Mouse (Mus musculus): ENCODE measurements around the gene Scd1. TPM values are rescaled to one million over a fixed set of nuclear protein-coding genes. Genes with fewer than 3 reads are reported as not detected.

Scd1 gene
- polyA plus RNA-seq, 1 experiment = 160 TPM

GRCm38 (mm10) chr19:44427721-44428120, 20.0 kb upstream of the Scd1 start:
- 86% methylated on average over 1 of the region's 1 CpGs for WGBS
- H3K27ac ChIP-seq (ENCODE audit: insufficient read depth, low read length) = no peak overlapping the region
- no peak for DNase-seq
- no peak overlapping the region for H3K4me3 ChIP-seq (replicated peaks; ENCODE audit: insufficient read depth, low read depth, low read length)
- TF ChIP-seq POLR2A (IDR thresholded peaks at IDR 0.05; ENCODE audit: borderline replicate concordance, insufficient read depth, low read length) (no peak), CTCF (IDR thresholded peaks at IDR 0.05; ENCODE audit: borderline replicate concordance, insufficient read depth, low read depth, low read length) (no peak)
- H3K4me1 ChIP-seq (ENCODE audit: control insufficient read depth, insufficient read depth, low read length) = no peaks in the 10 kb centered on the region
- no peaks in the 10 kb centered on the region for H3K27me3 ChIP-seq (ENCODE audit: control insufficient read depth, insufficient read depth, low read length)

- Histone ChIP-seq H3K4me3 (replicated peaks; ENCODE audit: insufficient read depth, low read depth, low read length) (no peak overlapping the region), H3K27me3 (ENCODE audit: control insufficient read depth, insufficient read depth, low read length) (no peaks in the 10 kb centered on the region), H3K4me1 (ENCODE audit: control insufficient read depth, insufficient read depth, low read length) (no peaks in the 10 kb centered on the region; the same call in 1 of the 2 replicates), H3K27ac (ENCODE audit: insufficient read depth, low read length) (no peak overlapping the region)
- 66% methylated on average over 8 of the region's 8 CpGs for WGBS
- TF ChIP-seq CTCF (IDR thresholded peaks at IDR 0.05; ENCODE audit: borderline replicate concordance, insufficient read depth, low read depth, low read length) = no peak
- no peak for TF ChIP-seq POLR2A (IDR thresholded peaks at IDR 0.05; ENCODE audit: borderline replicate concordance, insufficient read depth, low read length)
- DNase-seq = no peak
Observed at GRCm38 (mm10) chr19:44422051-44422631, 14.5 kb upstream of the Scd1 start.

- 55% methylated on average over 11 of the region's 11 CpGs for WGBS
- no peak for DNase-seq
- no peak overlapping the region for H3K4me3 ChIP-seq (replicated peaks; ENCODE audit: insufficient read depth, low read depth, low read length)
- no peaks in the 10 kb centered on the region for H3K27me3 ChIP-seq (ENCODE audit: control insufficient read depth, insufficient read depth, low read length)
- peaks cover 3% of the 10 kb centered on the region; the same call in 1 of the 2 replicates for H3K4me1 ChIP-seq (ENCODE audit: control insufficient read depth, insufficient read depth, low read length)
- TF ChIP-seq POLR2A (IDR thresholded peaks at IDR 0.05; ENCODE audit: borderline replicate concordance, insufficient read depth, low read length) (no peak), CTCF (IDR thresholded peaks at IDR 0.05; ENCODE audit: borderline replicate concordance, insufficient read depth, low read depth, low read length) (no peak)
- no peak overlapping the region for H3K27ac ChIP-seq (ENCODE audit: insufficient read depth, low read length)
Observed at GRCm38 (mm10) chr19:44419530-44419929, 11.9 kb upstream of the Scd1 start.

GRCm38 (mm10) chr19:44418945-44419344, 11.3 kb upstream of the Scd1 start:
- 24% methylated on average over 4 of the region's 4 CpGs for WGBS
- TF ChIP-seq POLR2A (IDR thresholded peaks at IDR 0.05; ENCODE audit: borderline replicate concordance, insufficient read depth, low read length) (no peak), CTCF (IDR thresholded peaks at IDR 0.05; ENCODE audit: borderline replicate concordance, insufficient read depth, low read depth, low read length) (peak; percentile 90)
- H3K4me3 ChIP-seq (replicated peaks; ENCODE audit: insufficient read depth, low read depth, low read length) = no peak overlapping the region
- DNase-seq = peak; percentile 51 to 82
- no peaks in the 10 kb centered on the region for H3K27me3 ChIP-seq (ENCODE audit: control insufficient read depth, insufficient read depth, low read length)
- no peak overlapping the region for H3K27ac ChIP-seq (ENCODE audit: insufficient read depth, low read length)
- peaks cover 3% of the 10 kb centered on the region; the same call in 1 of the 2 replicates for H3K4me1 ChIP-seq (ENCODE audit: control insufficient read depth, insufficient read depth, low read length)

GRCm38 (mm10) chr19:44418544-44418943, 10.9 kb upstream of the Scd1 start:
- TF ChIP-seq POLR2A (IDR thresholded peaks at IDR 0.05; ENCODE audit: borderline replicate concordance, insufficient read depth, low read length) (no peak), CTCF (IDR thresholded peaks at IDR 0.05; ENCODE audit: borderline replicate concordance, insufficient read depth, low read depth, low read length) (no peak)

GRCm38 (mm10) chr19:44418061-44418460, 10.4 kb upstream of the Scd1 start:
- H3K27me3 ChIP-seq (ENCODE audit: control insufficient read depth, insufficient read depth, low read length) = no peaks in the 10 kb centered on the region
- TF ChIP-seq POLR2A (IDR thresholded peaks at IDR 0.05; ENCODE audit: borderline replicate concordance, insufficient read depth, low read length) (no peak), CTCF (IDR thresholded peaks at IDR 0.05; ENCODE audit: borderline replicate concordance, insufficient read depth, low read depth, low read length) (no peak)
- 54% methylated on average over 5 of the region's 5 CpGs for WGBS

More at GRCm38 (mm10) chr19:44418544-44418943, 10.9 kb upstream of the Scd1 start:
- Histone ChIP-seq H3K27ac (ENCODE audit: insufficient read depth, low read length) (no peak overlapping the region), H3K4me1 (ENCODE audit: control insufficient read depth, insufficient read depth, low read length) (peaks cover 3% of the 10 kb centered on the region; the same call in 1 of the 2 replicates), H3K4me3 (replicated peaks; ENCODE audit: insufficient read depth, low read depth, low read length) (no peak overlapping the region), H3K27me3 (ENCODE audit: control insufficient read depth, insufficient read depth, low read length) (no peaks in the 10 kb centered on the region)
- 72% methylated on average over 9 of the region's 9 CpGs for WGBS
- DNase-seq = no peak

GRCm38 (mm10) chr19:44417448-44417847, 9.8 kb upstream of the Scd1 start:
- 81% methylated on average over 4 of the region's 4 CpGs for WGBS
- Histone ChIP-seq H3K4me1 (ENCODE audit: control insufficient read depth, insufficient read depth, low read length) (peaks cover 3% of the 10 kb centered on the region; the same call in 1 of the 2 replicates), H3K27me3 (ENCODE audit: control insufficient read depth, insufficient read depth, low read length) (no peaks in the 10 kb centered on the region), H3K27ac (ENCODE audit: insufficient read depth, low read length) (no peak overlapping the region), H3K4me3 (replicated peaks; ENCODE audit: insufficient read depth, low read depth, low read length) (no peak overlapping the region)
- TF ChIP-seq POLR2A (IDR thresholded peaks at IDR 0.05; ENCODE audit: borderline replicate concordance, insufficient read depth, low read length) (no peak), CTCF (IDR thresholded peaks at IDR 0.05; ENCODE audit: borderline replicate concordance, insufficient read depth, low read depth, low read length) (no peak)
- DNase-seq = no peak

More at GRCm38 (mm10) chr19:44418061-44418460, 10.4 kb upstream of the Scd1 start:
- no peak overlapping the region for H3K27ac ChIP-seq (ENCODE audit: insufficient read depth, low read length)
- H3K4me1 ChIP-seq (ENCODE audit: control insufficient read depth, insufficient read depth, low read length) = peaks cover 3% of the 10 kb centered on the region; the same call in 1 of the 2 replicates
- no peak for DNase-seq
- H3K4me3 ChIP-seq (replicated peaks; ENCODE audit: insufficient read depth, low read depth, low read length) = no peak overlapping the region

GRCm38 (mm10) chr19:44416240-44416639, 8.6 kb upstream of the Scd1 start:
- DNase-seq = no peak
- 82% methylated on average over 5 of the region's 5 CpGs for WGBS
- H3K4me1 ChIP-seq (ENCODE audit: control insufficient read depth, insufficient read depth, low read length) = peaks cover 3% of the 10 kb centered on the region; the same call in 1 of the 2 replicates
- H3K27me3 ChIP-seq (ENCODE audit: control insufficient read depth, insufficient read depth, low read length) = no peaks in the 10 kb centered on the region
- no peak overlapping the region for H3K27ac ChIP-seq (ENCODE audit: insufficient read depth, low read length)
- no peak overlapping the region for H3K4me3 ChIP-seq (replicated peaks; ENCODE audit: insufficient read depth, low read depth, low read length)
- TF ChIP-seq POLR2A (IDR thresholded peaks at IDR 0.05; ENCODE audit: borderline replicate concordance, insufficient read depth, low read length) = no peak

Data from cerebellum, adult 2 months (tissue).